Mouse (Mus musculus) Patski (cell line): ENCODE measurements at regions not wholly inside any gene's neighbourhood (a gene's known extent, or its start where the extent isn't known, plus 50 kb on each side); places are given as distances from the start of the nearest gene placed in this dataset.

Experiments used
- ATAC-seq: fragments of 100-300 bp; one replicate; pipeline ENCODE4 v1.8.0; 2021
- CTCF ChIA-PET: fragments of 350-600 bp; sonication (Branson Sonifier 250); formaldehyde crosslinking; loops from one replicate; lab custom pipeline; 2022; ENCODE audit warnings: inconsistent platforms; lab: Charles Lee
- POLR2A ChIA-PET: fragments of 350-600 bp; sonication (Branson Sonifier 250); formaldehyde crosslinking; loops from one replicate; lab custom pipeline; 2022; ENCODE audit warnings: antibody characterized with exemption, inconsistent platforms; lab: Charles Lee
- DNase-seq: peaks from one replicate; pipeline ENCODE4 v3.0.0-alpha.2; 2011; ENCODE audit warnings: low read depth, low spot score
- H3K27me3 ChIP-seq: fragments of 371-371 bp; one replicate; pipeline ENCODE4 v1.5.1; 2021
- CTCF ChIP-seq: fragments of 100-300 bp; IDR thresholded peaks from one replicate; pipeline ENCODE4 v1.5.1; 2021
- in situ Hi-C: fragments of 300-500 bp; cut with MboI; formaldehyde crosslinking; loops from 3 replicates; pipeline ENCODE4 v1.11.1; 2018; ENCODE audit warnings: low pct_unique_long_range_greater_than_20kb, mixed read lengths

DNA sequence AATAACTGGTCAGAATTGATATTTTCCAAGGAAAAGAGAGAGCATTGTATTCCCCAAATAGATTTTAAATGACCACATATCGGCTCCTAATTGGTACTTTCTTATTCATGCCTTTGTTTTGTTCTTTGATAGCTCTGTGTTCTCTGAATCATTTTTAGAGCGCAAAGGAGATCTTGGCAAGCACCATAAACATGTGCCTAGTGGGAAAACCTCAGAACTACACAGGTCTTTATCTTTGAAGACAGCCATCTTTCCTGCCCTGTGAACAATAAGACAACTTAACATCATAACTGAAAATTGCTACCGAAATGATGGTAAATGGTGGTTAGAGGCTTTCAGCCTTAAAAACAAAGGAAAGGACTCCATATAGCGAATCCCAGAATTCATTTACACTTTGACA is 72.7 kb upstream of the Chd2 start:
- in situ Hi-C loops: no loop called here
- ATAC-seq (no peak), DNase-seq (no peak)
- no peak for TF ChIP-seq CTCF
- ChIA-PET POLR2A (interaction anchor here (1.2 to 7.5 kb wide), 3 partner anchors 58 to 79 kb away, joined by 5 to 111 read pairs (median 30); partner anchors contain the start of gene Chd2), CTCF (interaction anchor here (4.7 kb wide), 1 partner anchor 74 kb away, joined by 26 read pairs; the partner anchor contains the start of gene Chd2)
- H3K27me3 ChIP-seq: no peaks in the 10 kb centered on the region

DNA sequence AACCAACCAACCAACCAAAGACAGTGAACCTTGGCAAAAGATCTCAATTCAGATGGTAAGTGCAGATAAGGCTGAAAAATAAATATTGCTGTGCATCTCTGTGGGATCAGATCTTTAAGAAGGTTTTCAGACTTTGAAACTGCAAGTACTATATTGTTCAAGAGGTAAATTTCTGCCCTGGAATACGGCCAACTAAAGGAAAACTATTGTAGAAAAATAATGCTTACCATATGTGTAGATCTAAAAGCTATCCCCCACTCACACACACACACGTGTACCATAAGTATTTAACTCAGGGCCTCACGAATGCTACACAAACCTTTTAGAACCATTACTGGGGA is 71.1 kb upstream of the Chd2 start:
- TF ChIP-seq CTCF: no peak
- POLR2A ChIA-PET: interaction anchor here (0.6 to 7.5 kb wide), 2 partner anchors 32 to 56 kb away, joined by 5 to 111 read pairs; no protein-coding TSS in a partner anchor
- CTCF ChIA-PET: no interaction called here
- in situ Hi-C loops: no loop called here
- no peaks in the 10 kb centered on the region for H3K27me3 ChIP-seq
- DNase-seq: no peak
- no peak for ATAC-seq

DNA sequence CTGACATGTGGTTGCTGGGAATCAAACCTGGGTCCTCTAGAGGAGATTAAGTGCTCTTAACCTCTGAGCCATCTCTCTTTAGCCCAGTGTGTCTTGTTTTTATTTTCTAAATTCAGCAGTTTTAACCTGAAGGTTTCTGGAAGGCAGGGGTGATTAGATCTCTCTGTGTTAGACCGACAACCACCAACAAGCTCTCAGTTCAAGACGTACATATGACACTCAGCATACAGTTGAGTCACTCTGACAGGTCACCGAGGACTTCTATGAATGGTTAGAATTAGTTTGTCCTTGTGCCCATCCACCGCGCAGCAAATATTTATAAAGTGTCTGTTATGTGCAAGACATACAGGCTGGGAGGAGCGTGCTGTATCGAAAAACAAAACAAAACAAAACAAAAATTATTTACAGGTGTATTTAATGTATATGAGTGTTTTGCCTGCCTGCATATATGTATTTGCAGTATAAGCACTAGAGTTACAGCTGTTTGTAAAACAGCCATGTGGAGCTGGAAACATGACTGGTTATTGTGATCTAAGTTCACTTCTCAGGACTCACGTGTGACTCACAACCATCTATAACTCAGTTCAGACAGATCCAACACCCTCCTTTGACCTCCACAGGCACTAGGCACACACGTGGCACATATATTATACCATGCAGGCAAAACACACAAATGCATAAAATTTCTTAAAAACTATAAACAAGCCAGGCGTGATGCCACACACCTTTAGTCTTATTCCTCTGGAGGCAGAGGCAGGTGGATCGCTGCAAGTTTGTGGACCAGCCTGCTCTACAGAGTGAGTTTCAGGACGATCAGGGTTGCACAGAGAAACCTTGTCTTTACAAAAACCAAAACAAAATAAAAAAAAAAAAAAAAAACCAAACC is 70.5 kb upstream of the Chd2 start:
- no peaks in the 10 kb centered on the region for H3K27me3 ChIP-seq
- TF ChIP-seq CTCF: no peak
- ATAC-seq: no peak
- in situ Hi-C loops: no loop called here
- no peak for DNase-seq
- POLR2A ChIA-PET: interaction anchor here (7.5 kb wide), 1 partner anchor 56 kb away, joined by 111 read pairs; no protein-coding TSS in a partner anchor
- CTCF ChIA-PET: interaction anchor here (1.1 to 1.6 kb wide), 4 partner anchors 17 to 87 kb away, joined by 3 read pairs; no protein-coding TSS in a partner anchor

GRCm38 (mm10) chr7:73608804-73609275 is 67.2 kb upstream of the Chd2 start:
- DNase-seq: no peak
- no peak for TF ChIP-seq CTCF
- POLR2A ChIA-PET: interaction anchor here (1.1 to 1.6 kb wide), 3 partner anchors 21 to 53 kb away, joined by 3 to 7 read pairs (median 3); no protein-coding TSS in a partner anchor
- in situ Hi-C loops: loop anchor here (5.0 kb wide), 1 partner anchor 52 kb away; no protein-coding TSS in a partner anchor
- CTCF ChIA-PET: interaction anchor here (0.6 kb wide), 1 partner anchor 20 kb away, joined by 3 read pairs; no protein-coding TSS in a partner anchor
- H3K27me3 ChIP-seq: no peaks in the 10 kb centered on the region
- no peak for ATAC-seq

- no peak for DNase-seq
- ATAC-seq: no peak
- in situ Hi-C loops: loop anchor here (5.0 kb wide), 1 partner anchor 51 kb away; no protein-coding TSS in a partner anchor
- ChIA-PET CTCF (interaction anchor here (0.6 to 0.9 kb wide), 3 partner anchors 19 to 51 kb away, joined by 3 read pairs; no protein-coding TSS in a partner anchor), POLR2A (interaction anchor here (1.1 to 1.6 kb wide), 3 partner anchors 20 to 52 kb away, joined by 3 to 7 read pairs (median 3); no protein-coding TSS in a partner anchor)
- TF ChIP-seq CTCF: no peak
- no peaks in the 10 kb centered on the region for H3K27me3 ChIP-seq
These were observed 66.6 kb upstream of the Chd2 start for GRCm38 (mm10) chr7:73608070-73608803.

- H3K27me3 ChIP-seq: no peaks in the 10 kb centered on the region
- ChIA-PET CTCF (interaction anchor here (0.9 to 2.8 kb wide), 2 partner anchors 19 to 50 kb away, joined by 3 to 17 read pairs; no protein-coding TSS in a partner anchor), POLR2A (interaction anchor here (1.1 to 2.8 kb wide), 5 partner anchors 10 to 56 kb away, joined by 3 to 17 read pairs (median 3); no protein-coding TSS in a partner anchor)
- DNase-seq: no peak
- ATAC-seq: no peak
- in situ Hi-C loops: loop anchor here (5.0 kb wide), 1 partner anchor 50 kb away; no protein-coding TSS in a partner anchor
- TF ChIP-seq CTCF: no peak
These were observed 65.9 kb upstream of the Chd2 start for GRCm38 (mm10) chr7:73607450-73608005.

DNA sequence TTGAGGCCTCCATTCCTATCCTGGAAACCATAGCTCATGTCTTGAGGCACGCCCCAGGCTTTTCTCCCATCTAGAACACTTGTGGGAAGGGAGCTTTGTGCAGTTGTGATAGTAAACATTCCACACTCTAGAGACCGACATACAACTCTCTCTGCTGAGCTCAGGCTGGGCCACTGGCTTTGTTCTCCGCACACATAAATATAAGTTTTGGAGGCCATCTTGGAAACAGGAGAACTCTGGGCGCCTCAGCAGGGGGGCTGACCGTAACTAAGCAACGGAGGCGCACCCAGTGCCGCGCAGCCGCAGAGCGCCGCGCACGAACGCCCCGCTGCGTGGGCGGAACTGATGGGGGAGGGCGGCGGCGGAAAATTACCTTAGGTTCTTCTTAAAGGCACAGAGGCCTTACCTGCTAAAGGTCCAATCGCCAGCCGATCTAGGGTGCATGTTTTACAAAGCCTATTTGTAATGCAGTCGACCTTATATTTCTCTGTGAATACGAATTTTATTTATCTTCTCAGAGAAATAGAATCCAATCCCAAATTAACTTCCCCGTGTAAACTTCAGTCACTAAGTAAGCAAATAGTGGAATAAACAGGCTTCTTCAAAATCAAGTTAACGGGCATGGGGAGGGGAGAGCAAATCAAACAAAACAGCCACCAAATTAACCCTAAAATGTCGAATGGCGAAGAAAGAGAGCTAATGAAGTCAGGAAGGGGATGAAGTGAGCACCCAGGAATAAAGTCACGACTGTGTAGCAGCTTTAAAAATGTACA is 65.2 kb upstream of the Chd2 start:
- no peaks in the 10 kb centered on the region for H3K27me3 ChIP-seq
- CTCF ChIA-PET: interaction anchor here (0.9 to 2.8 kb wide), 4 partner anchors 12 to 50 kb away, joined by 3 to 17 read pairs (median 4); no protein-coding TSS in a partner anchor
- in situ Hi-C loops: loop anchor here (5.0 kb wide), 1 partner anchor 50 kb away; no protein-coding TSS in a partner anchor
- DNase-seq: no peak
- POLR2A ChIA-PET: interaction anchor here (1.1 to 2.8 kb wide), 3 partner anchors 10 to 55 kb away, joined by 3 to 17 read pairs (median 14); no protein-coding TSS in a partner anchor
- TF ChIP-seq CTCF: no peak
- peak; percentile 80 for ATAC-seq

GRCm38 (mm10) chr7:73604597-73604996 is 63.0 kb upstream of the Chd2 start:
- CTCF ChIA-PET: interaction anchor here (0.9 to 1.8 kb wide), 2 partner anchors 48 to 69 kb away, joined by 3 to 8 read pairs; no protein-coding TSS in a partner anchor
- POLR2A ChIA-PET: interaction anchor here (1.2 kb wide), 2 partner anchors 9 to 47 kb away, joined by 3 to 4 read pairs; no protein-coding TSS in a partner anchor
- TF ChIP-seq CTCF: no peak

More at GRCm38 (mm10) chr7:73604597-73604996, 63.0 kb upstream of the Chd2 start:
- ATAC-seq (no peak), DNase-seq (no peak)
- H3K27me3 ChIP-seq: no peaks in the 10 kb centered on the region
- in situ Hi-C loops: no loop called here
